9 mouse cellular contexts compared by ENCODE assay signal in the genomic region with DNA sequence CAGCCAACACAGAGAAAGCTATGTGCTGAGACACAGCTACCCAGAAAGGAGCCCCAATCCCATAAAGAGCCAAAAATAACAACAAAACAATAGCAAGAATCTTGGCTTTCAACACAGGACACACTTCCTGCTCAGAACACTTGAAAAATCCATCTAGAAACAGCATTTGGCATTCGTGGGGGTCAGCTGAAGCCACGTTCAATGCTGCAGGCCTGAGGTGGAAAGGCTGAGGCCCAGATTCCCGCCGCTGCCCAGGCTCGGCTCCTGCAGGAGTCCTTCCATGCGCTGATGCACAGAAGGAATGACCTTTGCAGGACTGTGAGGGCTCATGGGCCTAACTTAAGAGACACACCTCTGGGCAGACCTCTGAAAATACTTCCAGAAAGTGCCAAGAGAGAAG.
A peak's percentile ranks its signal among the peaks of the same experiment; 100 is the strongest.
DNase-seq lines count a peak whose midpoint lies in the region; ATAC-seq and TF ChIP-seq lines count a peak whose summit lies in the region.
"Had no signal": no experiment of that assay in that cellular context is flagged by ENCODE, and none has a peak within 500 bp of the region (broad histone marks: within the 10 kb centered on the region; RNA-seq: fewer than 3 reads in every experiment).

No protein-coding gene starts in this region.

- peak; percentile 24 for DNase-seq in gastrocnemius, postnatal 14 days
- no peak for DNase-seq in gastrocnemius, adult 8-10 months (ENCODE audit: low spot score in 2 of 2)
- DNase-seq in testis, postnatal 14 days (ENCODE audit: low spot score) = no peak
- peak; percentile 72 for DNase-seq in kidney, adult 2 months
- no peak for DNase-seq in cerebellum, postnatal 14 days
- DNase-seq in spleen, adult 18-20 months = no peak

- TF ChIP-seq CTCF in testis, adult 2 months (IDR thresholded peaks at IDR 0.05; ENCODE audit: control insufficient read depth, insufficient read depth, insufficient replicate concordance, low read depth, low read length) = no peak
- TF ChIP-seq CTCF in kidney, adult 2 months (conservative IDR thresholded peaks at IDR 0.05; ENCODE audit: insufficient read depth, insufficient read length, low read depth, low read length) = no peak

- peak overlapping the region; percentile 52; the same call in 1 of the 2 replicates for H3K27ac ChIP-seq in testis, adult 2 months (ENCODE audit: control insufficient read depth, insufficient read depth, low read depth, low read length)
- H3K27ac ChIP-seq in kidney, adult 2 months (ENCODE audit: insufficient read depth, low read depth, low read length) = peak overlapping the region; percentile 82
- H3K27ac ChIP-seq: liver, embryonic 14.5 days had no signal

- peaks cover 2% of the 10 kb centered on the region; the same call in 1 of the 2 replicates for H3K4me1 ChIP-seq in testis, adult 2 months (ENCODE audit: control insufficient read depth, insufficient read depth, low read length)
- 0 out of 2 replicates have a peak, but pooled peaks cover 3% of the 10 kb centered on the region for H3K4me1 ChIP-seq in kidney, adult 2 months (ENCODE audit: control insufficient read depth, insufficient read depth, low read length)

- TF ChIP-seq POLR2A in testis, adult 2 months (IDR thresholded peaks at IDR 0.05; ENCODE audit: control insufficient read depth, low read depth, low read length) = no peak
- TF ChIP-seq POLR2A in kidney, adult 2 months (IDR thresholded peaks at IDR 0.05; ENCODE audit: low read depth, low read length) = no peak

- no peak for ATAC-seq in megakaryocyte progenitor cell, adult 5-6 weeks (replicated peaks; ENCODE audit: poor library complexity)

- 32% methylated on average over 6 of the region's 6 CpGs for WGBS in kidney, adult 2 months

- H3K4me3 ChIP-seq in testis, adult 2 months (ENCODE audit: control insufficient read depth, low read depth, low read length) = no peak overlapping the region
- no peak overlapping the region for H3K4me3 ChIP-seq in kidney, adult 2 months (ENCODE audit: insufficient read depth, low read depth, low read length)

- H3K27me3 ChIP-seq in testis, adult 2 months (ENCODE audit: control insufficient read depth, insufficient read depth, low read length) = no peaks in the 10 kb centered on the region
- H3K27me3 ChIP-seq in kidney, adult 2 months (replicated peaks; ENCODE audit: control insufficient read depth, insufficient read depth, low read length) = no peaks in the 10 kb centered on the region

- intact Hi-C loops in gastrocnemius, postnatal 14 days (cut with DNase I; ENCODE audit: low total_unique reads) = no loop called here

- no peaks in the 10 kb centered on the region for H3K36me3 ChIP-seq in testis, adult 2 months (ENCODE audit: control insufficient read depth, insufficient read depth, low read length)
- H3K36me3 ChIP-seq in kidney, adult 2 months (ENCODE audit: control insufficient read depth, insufficient read depth, low read length) = no peaks in the 10 kb centered on the region

Comparison
In these comparisons a context has a peak if more than half of its experiments do, and no peak if none do; other contexts are left out.
1. DNase-seq: peak in gastrocnemius, postnatal 14 days (single experiment) and kidney, adult 2 months (single experiment); none in gastrocnemius, adult 8-10 months (0 of 2), testis, postnatal 14 days (single experiment), cerebellum, postnatal 14 days (0 of 2) and spleen, adult 18-20 months (0 of 2).